Mouse (Mus musculus) cortical plate, adult 2 months (tissue): ENCODE data around the gene Fmnl2. TPM values are rescaled to one million over a fixed set of nuclear protein-coding genes. Genes with fewer than 3 reads are reported as not detected.

ENCODE experiments used
- H3K27ac ChIP-seq: fragments of 200-500 bp; 2 replicates; pipeline ENCODE4 v1.5.1; 2012; ENCODE audit warnings: low read length, control low read depth, inconsistent platforms; ENCODE audit not compliant: insufficient read depth
- H3K4me1 ChIP-seq: fragments of 200-500 bp; 2 replicates; pipeline ENCODE4 v1.6.1; 2011; ENCODE audit warnings: low read length; ENCODE audit not compliant: control insufficient read depth, insufficient read depth
- H3K4me3 ChIP-seq: fragments of 200-500 bp; 2 replicates; pipeline ENCODE4 v1.5.1; 2011; ENCODE audit warnings: mild to moderate bottlenecking, low read length, control low read depth; ENCODE audit not compliant: insufficient read depth
- CTCF ChIP-seq: fragments of 200-500 bp; IDR thresholded peaks from 2 replicates; pipeline ENCODE4 v1.5.1; 2011; ENCODE audit warnings: mild to moderate bottlenecking, control low read depth, low read length; ENCODE audit not compliant: insufficient read depth; ENCODE audit errors: extremely low read depth
- POLR2A ChIP-seq: fragments of 200-500 bp; IDR thresholded peaks from 2 replicates; pipeline ENCODE4 v1.6.1; 2011; ENCODE audit warnings: mild to moderate bottlenecking, low read length, control low read depth; ENCODE audit not compliant: insufficient read depth; ENCODE audit errors: extremely low read depth
- polyA plus RNA-seq: library from polyadenylated mRNA; depleted of rRNA; stranded (reverse); fragments of >200 nt; gene quantifications from 2 replicates; pipeline ENCODE4 v1.2.3, GENCODE M21; 2012

Fmnl2 gene
- polyA plus RNA-seq, 1 experiment = 24.9 TPM

- H3K27ac ChIP-seq = no peak overlapping the region
- no peaks in the 10 kb centered on the region for H3K4me1 ChIP-seq
- no peak overlapping the region for H3K4me3 ChIP-seq
- TF ChIP-seq CTCF (no peak), POLR2A (no peak)
Observed at GRCm38 (mm10) chr2:53070607-53071006, 212.9 kb downstream of the Fmnl2 start.

- Histone ChIP-seq H3K4me1 (peaks cover 1% of the 10 kb centered on the region; the same call in 1 of the 2 replicates), H3K27ac (no peak overlapping the region), H3K4me3 (no peak overlapping the region)
- TF ChIP-seq CTCF (no peak), POLR2A (no peak)
Observed at GRCm38 (mm10) chr2:53079693-53080286, 222.1 kb downstream of the Fmnl2 start.

GRCm38 (mm10) chr2:53082045-53082444, 224.4 kb downstream of the Fmnl2 start:
- H3K4me1 ChIP-seq = peaks cover 1% of the 10 kb centered on the region; the same call in 1 of the 2 replicates
- H3K4me3 ChIP-seq = no peak overlapping the region
- no peak overlapping the region for H3K27ac ChIP-seq
- TF ChIP-seq POLR2A (no peak), CTCF (no peak)

GRCm38 (mm10) chr2:53082501-53082900, 224.8 kb downstream of the Fmnl2 start:
- H3K4me3 ChIP-seq = no peak overlapping the region
- no peak overlapping the region for H3K27ac ChIP-seq
- TF ChIP-seq POLR2A = no peak
- no peak for TF ChIP-seq CTCF
- peaks cover 1% of the 10 kb centered on the region; the same call in 1 of the 2 replicates for H3K4me1 ChIP-seq

GRCm38 (mm10) chr2:53083241-53083640, 225.6 kb downstream of the Fmnl2 start:
- TF ChIP-seq CTCF = peak; percentile 46; the same call in 1 of the 2 replicates
- TF ChIP-seq POLR2A = no peak
- peaks cover 1% of the 10 kb centered on the region; the same call in 1 of the 2 replicates for H3K4me1 ChIP-seq
- no peak overlapping the region for H3K4me3 ChIP-seq
- H3K27ac ChIP-seq = no peak overlapping the region

- no peak overlapping the region for H3K4me3 ChIP-seq
- H3K4me1 ChIP-seq = no peaks in the 10 kb centered on the region
- H3K27ac ChIP-seq = no peak overlapping the region
- TF ChIP-seq CTCF = peak; percentile 66
- no peak for TF ChIP-seq POLR2A
Observed at GRCm38 (mm10) chr2:53085617-53086202, 228.1 kb downstream of the Fmnl2 start.

GRCm38 (mm10) chr2:53088744-53089143, 231.1 kb downstream of the Fmnl2 start:
- Histone ChIP-seq H3K27ac (no peak overlapping the region), H3K4me3 (no peak overlapping the region), H3K4me1 (no peaks in the 10 kb centered on the region)
- TF ChIP-seq POLR2A (no peak), CTCF (no peak)

GRCm38 (mm10) chr2:53095031-53095430, 237.4 kb downstream of the Fmnl2 start:
- H3K27ac ChIP-seq = no peak overlapping the region
- no peak overlapping the region for H3K4me3 ChIP-seq
- H3K4me1 ChIP-seq = no peaks in the 10 kb centered on the region
- TF ChIP-seq POLR2A = no peak
- no peak for TF ChIP-seq CTCF

- TF ChIP-seq POLR2A = no peak
- no peak for TF ChIP-seq CTCF
- Histone ChIP-seq H3K4me3 (no peak overlapping the region), H3K4me1 (no peaks in the 10 kb centered on the region), H3K27ac (no peak overlapping the region)
Observed at GRCm38 (mm10) chr2:53095489-53095888, 237.8 kb downstream of the Fmnl2 start.

- TF ChIP-seq CTCF (no peak), POLR2A (no peak)
- Histone ChIP-seq H3K4me3 (no peak overlapping the region), H3K27ac (no peak overlapping the region), H3K4me1 (no peaks in the 10 kb centered on the region)
Observed at GRCm38 (mm10) chr2:53100093-53100492, 242.4 kb downstream of the Fmnl2 start.
